Mouse (Mus musculus): ENCODE results near the gene Sec1.
"Not testable (repeated sequence)": the region's sequence is repeated elsewhere in the genome, so short reads cannot be mapped to it uniquely, and the experiment has no call there.

The Sec1 gene

DNA sequence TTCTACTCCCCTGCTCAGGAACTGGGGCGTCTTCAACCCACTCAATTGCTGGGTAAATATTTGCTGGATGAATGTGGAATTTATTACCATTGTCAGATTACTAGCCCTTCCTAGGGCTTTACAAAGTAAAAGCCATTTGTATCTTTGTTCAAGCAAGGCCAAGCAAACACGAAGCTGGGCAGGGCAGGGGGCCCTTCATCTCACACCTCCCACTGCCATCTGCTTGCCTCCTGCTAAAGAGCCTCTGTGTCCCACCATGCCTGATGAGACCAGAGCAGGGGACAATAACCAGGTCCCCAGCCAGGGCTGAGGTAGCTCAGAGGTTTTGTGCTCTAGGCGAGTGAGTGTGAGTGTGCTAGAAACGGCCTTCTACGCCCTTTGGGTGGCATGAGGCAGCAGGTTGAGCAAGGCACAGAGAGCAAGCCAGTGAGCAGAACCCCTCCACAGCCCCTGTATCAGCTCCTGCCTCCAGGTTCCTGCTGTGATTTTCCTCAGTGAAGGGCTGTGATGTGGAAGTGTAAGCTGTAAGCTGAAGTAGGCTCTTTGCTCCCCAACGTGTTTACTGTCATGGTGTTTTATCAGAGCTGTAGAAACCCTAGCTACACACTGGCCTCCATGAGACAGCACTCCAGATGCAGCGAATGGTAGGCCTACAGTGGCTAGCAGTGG is 16.4 kb downstream of the Sec1 start:
- DNase-seq: no peak

DNA sequence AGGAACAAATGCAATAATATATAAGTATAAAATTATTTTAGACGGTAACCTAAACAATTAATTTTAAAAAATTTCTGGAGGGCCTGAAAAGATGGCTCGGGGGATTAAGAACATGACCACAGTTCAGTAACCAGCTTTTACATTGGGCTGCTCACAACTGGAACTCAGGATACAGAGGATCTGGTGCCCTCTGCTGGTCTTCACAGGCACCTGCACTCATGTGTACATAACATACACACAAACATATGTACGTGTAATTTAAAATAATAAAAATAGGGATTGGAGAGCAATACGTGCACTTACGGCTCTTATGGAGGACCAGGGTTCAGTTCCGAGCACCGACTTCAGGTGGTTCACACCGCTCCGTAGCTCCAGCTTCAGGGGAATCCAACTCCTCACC is 25.3 kb downstream of the Sec1 start:
- DNase-seq: no peak

DNA sequence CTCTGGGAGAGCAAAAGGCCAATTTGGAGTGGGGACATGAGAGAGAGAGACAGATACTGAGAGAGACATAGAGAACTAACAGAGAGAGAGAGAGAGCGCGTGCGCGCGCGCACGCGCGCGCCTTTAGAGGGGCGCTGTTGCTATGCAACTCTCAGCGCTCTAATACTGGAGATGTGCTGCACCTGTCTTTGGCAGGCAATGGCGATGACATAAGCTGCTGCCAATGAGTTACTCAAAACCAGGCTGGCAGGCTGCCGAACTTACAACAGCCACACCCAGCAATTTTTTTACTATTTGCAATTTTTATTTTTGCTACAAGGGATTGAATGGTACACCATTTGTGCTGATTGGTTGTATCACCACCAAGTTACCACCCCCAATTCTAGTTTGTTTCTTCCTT is 26.4 kb downstream of the Sec1 start:
- DNase-seq: peak; percentile 69

DNA sequence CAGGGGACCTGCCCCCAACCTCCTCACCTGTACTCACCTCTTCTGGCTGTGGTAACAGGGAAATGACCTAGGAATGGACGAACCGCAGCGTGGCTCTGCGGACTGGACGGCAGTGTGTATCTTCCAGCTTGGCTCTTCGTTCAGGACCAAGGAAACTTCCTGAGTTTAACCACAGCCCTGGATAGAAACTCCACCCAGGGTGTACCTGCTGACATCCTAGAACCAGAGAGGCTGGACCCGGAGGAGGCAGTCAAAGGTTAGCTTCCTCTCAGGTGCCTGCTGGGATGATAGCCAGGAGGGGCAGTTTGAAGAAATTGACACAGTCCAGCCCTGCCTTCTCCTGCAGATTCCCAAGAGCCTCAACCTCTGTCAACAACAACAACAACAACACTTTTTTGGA is 28.0 kb downstream of the Sec1 start, which contains the start of gene Fut2:
Gene Fut2, minus strand, starts transcription at position 234 of the 400 bp plus-strand sequence.
- DNase-seq: no peak

DNA sequence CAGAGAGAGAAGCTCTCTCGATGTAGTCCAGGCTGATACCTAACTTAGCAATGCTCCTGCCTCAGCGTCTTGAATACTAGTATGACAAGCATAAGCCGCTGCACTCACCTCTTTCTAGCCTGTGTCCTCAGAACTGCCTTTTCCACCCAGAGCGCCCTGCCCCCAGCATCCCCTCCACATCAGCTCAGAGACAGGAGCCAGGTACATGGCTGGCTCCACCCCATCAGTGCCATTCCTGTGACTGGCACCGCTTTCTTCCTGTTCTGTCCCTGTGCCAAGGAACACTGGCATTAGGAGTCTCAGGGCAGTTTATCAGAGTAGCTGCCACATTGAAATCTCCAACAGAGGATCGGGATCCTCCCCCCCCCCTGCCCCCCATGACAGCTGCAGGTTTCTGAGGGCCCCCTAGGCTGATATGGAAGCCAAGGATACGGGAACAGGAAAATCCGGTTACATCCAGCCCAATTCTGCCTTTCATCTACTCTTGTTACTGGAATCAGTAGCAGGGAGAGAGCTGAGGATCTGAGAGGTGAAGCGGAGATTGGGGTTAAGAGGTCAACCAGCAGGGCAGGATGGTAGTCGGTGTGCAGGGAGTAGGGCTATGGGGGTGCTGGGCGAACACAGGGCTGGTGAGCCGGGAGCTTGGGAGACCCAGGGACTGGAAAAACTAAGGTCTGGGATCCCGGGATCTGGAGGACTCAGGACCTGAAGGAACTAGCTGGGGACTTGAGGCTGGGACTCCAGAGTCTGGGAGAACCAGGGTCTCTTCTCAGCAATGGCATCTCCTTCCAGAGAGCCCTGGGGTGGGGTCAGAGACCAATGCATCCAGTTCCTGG is 28.7 kb downstream of the Sec1 start:
- DNase-seq: no peak

DNA sequence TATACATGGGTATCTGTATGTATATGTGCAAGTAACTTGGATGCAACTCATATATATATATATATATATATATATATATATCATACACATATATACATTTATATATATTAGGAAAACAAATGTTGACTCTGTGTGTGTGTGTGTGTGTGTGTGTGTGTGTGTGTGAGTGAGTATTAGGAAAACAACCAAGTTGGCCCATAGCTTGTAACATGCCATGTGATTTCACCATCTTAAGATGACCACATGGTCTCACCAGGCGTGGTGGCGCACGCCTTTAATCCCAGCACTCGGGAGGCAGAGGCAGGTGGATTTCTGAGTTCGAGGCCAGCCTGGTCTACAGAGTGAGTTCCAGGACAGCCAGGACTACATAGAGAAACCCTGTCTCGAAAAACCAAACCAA is 32.5 kb downstream of the Sec1 start:
- DNase-seq: not testable (repeated sequence)

DNA sequence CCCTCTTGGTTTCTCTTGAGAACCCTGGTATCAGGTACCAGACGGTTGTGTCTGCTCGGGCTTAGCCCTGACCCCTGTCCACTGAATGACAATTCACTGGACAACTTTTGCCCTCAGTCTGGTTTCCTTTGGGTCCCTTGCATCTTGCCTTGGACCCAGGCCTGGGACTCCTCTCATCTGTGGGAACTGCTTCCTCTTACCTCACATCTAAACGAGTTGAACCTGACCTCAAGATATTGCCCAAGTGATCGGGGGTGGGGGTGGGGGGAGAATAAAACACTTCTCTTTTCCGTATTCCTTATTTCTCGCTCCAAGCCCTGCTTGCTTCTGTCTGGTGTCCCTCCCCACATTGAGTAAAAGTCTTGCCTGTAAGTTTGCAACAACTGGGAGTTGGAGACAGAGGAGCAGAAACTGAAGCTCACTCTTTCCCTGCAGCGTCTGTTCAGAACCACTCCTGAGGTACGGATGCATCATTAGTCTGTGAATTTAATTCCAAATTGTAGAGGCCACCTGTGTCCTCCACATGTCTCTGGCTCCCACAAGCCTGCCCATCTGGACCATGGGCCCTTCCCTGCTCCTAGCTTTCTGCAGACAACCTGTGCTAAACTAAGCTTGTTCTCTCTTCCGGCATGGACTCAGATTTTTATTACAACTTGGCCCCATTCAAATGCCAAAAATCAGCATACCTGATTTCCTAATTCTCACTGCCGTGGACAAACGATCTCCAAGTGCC is 33.3 kb downstream of the Sec1 start:
- no peak for DNase-seq

DNA sequence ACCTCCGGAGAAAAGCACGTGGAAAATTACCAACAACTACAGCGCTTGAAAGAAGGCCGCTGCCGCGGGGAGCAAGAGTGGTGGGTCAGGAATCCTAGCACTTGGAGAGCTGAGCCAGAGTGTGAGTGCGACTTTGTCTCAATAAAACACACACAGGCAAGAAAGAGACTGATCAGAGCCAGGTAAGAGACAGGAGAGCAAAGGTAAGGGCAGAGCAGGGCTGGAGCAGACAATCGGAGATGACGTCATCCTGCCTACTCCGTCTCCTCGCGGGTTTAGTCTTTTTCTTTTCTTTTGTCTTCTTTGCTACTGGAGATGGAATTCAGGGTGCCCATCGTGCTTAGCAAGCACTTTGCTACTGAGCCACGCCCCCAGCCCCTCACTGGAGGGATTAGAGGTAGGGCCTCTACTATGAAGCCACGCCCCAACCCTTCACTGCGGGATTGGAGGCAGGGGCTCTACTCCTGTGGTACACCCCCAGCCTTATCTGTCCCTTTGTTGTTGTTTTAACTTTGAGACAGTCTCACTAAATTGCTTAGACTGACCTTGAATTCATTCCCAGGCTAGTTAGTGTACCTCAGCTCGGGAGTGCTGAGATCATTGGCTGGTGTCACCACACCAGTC is 39.7 kb downstream of the Sec1 start:
- DNase-seq: no peak

DNA sequence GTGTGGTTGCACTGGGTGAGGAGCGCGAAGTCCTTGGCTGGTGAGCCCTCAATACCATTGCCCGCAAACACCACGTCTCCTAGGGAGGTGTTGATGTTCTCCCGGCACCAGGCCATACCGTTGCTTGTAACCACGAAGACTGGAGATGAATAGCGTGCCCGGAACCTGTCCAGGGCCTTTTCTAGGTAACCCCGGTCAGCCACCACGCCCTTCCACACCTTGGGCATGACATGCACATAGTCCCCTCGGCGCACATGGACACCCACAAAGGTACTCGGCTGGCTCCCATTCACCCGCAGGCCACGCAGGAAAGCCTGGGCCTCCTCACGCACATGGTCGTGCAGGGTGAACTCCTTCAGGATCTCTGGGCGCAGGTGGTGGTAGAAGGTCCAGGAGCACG is 43.7 kb downstream of the Sec1 start:
- not testable (repeated sequence) for DNase-seq

DNA sequence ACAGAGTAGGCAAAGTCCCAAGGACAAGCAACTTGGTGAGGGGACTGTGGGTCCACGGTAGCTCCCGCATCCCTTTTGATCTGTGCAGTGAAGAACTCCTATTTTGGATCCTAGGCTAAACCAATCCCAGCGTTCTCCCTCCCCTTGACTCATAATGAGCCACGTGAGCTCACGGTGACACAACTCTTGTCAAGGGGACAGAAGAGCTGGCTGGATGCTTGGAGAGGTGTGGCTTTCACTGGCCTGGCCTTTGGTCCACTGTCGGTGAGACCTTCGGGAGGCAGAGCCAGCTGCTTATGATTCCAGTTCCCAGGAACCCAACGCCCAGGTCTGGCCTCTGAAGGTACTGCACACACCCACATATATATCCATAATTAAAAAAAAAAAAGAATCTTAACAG is 44.9 kb downstream of the Sec1 start:
- no peak for DNase-seq

DNA sequence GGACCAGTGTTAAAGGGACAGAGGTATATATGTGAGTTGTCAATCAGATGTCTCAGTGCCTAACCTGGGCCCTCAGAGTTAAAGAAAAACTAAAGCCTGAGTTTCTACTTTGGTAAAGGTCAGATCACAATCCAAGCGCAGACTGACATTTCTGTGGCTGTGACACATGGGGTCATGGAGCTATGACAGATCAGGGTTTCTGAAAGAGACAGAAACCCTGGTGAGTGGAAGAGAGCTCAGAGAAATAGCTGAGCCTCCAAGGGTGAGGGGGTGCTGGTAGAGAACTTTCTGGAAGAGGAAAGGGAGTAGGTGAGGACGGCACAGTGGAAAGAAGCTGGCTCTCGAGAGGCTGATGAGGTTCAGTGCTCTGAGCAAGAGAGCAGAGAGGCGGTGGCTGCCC is 47.5 kb downstream of the Sec1 start:
- DNase-seq: no peak

DNA sequence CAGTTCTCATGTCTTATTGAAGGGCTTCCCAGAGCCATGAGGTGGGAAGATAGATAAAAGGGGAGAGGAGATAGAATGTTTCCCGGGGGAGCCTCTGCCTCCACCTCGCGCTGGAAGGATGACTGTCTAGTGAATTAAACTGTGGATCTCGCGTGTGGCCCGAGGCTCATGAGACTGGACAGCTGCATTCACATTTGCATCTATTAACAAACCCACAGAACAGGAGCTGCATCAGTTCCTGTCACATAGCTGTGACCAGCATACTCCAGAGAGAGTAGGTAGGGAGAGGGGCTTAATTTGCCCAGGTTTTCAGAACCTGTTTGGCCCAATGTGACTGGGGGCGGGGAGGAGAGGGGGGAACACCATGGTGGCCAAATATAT is 48.6 kb downstream of the Sec1 start:
- no peak for DNase-seq

DNA sequence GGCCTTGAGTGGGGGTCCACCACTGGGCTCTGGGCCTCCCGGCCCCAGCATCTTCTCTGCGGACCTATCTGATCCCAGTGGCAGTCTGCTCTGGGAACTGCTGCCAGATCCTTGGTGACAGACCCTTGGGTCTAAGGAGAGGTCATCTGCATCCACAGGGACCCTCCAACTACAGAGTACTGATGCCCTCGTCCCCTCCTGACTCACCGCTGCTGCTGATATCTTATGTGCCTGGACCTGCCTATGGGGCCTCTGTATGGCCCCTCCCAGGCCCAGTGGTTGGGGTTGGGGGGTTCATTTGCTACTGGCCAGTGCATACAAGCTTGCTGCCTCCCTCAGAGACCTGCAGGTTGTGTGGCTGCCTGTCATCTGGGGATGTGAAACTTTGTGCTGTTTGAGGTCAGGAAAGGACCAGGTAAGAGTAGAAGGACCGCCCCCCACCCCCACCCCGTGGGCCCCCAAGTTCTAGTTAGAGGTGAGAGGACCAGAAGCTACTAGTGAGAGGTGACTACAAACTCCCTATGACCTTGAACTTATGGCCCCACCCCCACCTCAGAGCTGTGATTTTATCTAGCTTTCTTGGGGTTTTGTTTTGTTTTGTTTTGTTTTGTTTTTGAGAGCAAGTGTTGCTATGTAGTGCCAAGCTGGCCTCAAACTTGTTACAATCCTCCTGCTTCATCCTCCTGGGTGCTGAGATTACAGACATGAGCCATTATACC is 49.2 kb downstream of the Sec1 start:
- DNase-seq: no peak

DNA sequence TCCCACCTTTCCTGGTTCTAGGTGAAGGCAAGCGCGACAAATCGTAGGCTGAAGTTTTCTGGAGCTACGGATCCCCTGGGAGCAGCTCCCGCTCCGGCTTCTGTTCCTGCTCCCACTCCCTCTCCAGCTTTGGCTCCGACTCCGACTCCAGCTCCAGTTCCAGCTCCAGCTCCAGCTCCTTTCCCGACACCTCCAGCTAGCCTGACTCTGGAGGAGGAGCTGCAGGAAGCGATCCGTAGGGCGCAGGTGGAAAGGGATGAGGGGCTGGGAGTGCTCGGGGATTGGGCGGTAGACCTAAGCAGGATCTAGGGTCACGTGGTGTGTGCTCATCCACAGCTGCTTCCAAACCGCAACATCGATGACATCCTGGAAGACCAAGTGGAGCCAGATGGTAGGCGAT is 50.0 kb downstream of the Sec1 start:
- DNase-seq: peak; percentile 76

DNA sequence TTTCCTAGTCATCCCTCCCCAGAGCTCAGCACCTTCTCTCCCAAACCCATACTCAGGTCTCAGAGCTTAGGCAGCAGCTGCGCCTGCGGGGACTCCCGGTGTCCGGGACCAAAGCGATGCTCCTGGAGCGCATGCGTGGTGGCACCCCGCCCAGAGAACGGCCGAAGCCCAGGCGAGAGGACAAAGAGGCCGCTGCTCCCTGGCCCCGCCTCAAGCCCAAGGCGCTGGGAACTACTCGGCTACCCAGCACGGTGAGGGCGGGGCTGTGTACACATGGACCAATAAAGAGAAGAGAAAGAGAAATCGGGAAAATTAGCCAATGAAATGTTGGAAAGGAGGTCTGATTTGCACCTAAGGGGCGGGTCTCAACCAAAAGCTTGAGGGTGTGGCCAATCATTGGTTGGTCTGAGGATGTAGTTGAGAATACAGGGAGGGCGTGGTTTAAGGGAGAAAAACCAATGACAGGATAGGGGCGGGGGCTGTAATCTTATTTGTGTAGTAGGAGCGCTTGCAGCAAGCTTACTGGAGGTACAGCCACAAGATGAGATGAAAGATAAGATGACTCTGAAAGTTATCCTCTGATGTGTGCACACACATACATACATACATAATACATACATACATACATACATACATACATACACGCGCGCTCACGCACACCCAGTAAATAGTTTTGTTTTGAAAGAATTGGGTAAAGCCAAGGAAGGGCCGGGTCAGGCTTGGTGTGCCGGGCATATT is 50.6 kb downstream of the Sec1 start:
- peak; percentile 96 for DNase-seq

DNA sequence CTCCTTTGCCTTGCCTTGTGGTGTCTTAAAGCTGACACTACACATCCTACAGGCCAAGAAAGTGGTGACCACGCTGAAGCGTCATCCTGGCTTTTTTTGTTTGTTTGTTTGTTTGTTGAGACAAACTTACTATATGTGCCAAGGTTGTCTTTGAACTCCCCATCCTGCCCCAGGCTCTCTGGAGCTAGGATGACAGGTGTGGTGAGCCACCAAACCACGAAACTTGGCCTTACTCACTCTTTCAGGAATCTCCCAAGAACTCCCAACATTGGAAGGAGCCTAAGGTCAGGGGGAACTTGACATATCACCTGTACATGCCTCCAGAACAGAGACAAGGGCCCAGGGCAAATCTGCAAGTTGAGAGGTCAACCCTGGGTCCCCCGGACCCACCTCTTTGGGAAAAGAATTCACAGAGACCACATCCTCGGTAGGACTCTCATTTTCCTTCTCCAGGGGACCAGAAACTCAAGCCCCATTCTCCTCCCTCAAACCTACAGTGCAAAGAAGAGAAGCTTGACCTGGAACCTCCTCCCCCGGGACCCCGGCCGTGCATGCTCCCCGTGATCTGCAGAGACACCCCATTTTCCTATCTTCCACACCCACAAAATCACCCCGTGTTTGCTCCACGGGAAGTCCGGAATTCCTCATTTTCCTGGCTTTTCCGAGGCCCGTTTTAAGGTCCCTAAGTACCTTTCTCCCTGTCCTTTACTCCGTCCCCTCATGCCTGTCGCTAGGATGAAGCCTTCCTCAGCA is 51.5 kb downstream of the Sec1 start:
- no peak for DNase-seq

DNA sequence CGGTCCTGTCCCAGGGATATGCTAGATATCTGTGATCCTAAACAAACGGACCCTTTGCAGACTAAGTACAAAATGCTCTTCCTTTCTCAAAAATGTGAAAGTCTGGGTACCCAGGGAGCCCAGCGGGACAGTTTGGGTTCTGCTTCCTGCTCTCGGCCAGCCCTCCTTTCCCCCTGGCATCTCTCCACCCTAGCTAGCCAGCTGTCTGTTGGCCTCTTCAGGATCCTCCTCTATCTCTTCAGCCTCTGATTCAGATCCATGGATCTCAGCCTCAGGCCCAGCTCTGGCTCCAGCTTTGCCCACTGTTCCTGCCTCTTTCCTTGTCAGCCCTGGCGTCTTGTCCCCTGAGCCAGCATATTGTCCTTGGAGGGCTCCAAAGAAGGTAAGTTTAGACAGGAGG is 52.1 kb downstream of the Sec1 start:
- DNase-seq: no peak

DNA sequence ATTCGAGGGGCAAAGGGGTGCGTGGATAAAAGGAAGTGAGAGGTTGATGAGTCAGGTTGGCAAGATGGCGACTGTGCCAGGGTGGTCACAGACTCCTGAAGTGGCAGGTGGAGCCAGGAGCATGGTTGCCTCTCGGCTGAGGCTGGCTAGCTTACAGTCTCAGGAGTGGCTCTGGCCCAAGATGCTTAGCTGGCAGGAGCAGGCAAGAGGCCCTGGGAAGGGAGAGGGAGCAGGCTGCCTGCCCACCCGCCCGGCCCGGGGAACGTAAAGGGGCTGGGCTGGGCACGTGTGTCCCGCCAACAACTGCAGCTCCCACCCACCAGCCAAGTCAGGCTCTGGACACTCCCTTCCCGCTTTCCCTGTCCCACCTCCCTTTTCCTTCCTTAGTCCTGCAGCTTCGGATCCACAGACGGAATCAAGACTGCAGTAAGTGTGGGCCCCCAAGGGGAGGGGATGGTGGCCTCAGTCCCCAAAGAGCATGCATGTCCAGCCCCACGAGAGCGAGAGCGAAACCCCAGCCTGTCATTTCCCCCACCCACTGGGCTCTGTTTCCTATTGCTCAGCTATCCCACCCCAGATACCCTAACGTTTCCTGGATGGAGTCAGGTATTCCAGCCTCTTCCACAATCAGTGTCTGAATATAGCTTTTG is 52.7 kb downstream of the Sec1 start:
- no peak for DNase-seq

DNA sequence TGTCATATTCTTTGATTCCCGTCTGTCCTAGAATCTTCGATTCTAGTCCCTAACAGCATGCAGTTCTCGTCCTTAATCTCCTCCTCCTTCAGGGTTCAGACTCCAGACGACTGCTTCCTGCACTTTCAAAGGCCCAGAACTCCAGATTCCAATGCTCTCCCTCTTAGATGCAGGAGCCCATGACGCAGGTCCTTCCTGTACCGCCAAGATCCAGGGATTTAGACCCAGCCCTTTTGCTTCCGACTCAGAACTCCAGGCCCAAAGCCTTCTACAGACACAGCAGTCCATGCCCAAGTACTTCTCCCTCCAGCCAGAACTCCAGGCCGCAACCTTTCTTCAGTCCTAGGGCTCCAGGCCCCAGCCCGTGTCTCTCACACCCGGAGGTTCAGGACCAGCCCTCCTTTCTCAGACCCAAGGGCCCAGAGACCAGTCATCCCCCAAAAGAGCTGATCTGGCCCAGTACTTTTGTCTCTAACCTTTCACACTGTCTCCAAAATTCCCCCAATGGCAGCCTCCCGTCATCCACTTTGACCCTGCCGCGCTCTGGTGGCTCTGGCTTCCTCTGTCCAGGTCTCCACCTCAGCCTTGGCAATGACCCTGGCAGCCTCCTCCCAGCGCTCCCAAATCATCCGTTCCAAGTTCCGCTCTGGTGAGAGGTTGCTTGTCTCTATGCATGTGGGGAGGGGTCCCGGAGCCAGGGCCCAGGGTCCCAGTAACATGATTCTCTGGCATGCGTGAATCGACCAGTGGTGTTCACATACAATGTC is 53.8 kb downstream of the Sec1 start:
- DNase-seq: no peak

DNA sequence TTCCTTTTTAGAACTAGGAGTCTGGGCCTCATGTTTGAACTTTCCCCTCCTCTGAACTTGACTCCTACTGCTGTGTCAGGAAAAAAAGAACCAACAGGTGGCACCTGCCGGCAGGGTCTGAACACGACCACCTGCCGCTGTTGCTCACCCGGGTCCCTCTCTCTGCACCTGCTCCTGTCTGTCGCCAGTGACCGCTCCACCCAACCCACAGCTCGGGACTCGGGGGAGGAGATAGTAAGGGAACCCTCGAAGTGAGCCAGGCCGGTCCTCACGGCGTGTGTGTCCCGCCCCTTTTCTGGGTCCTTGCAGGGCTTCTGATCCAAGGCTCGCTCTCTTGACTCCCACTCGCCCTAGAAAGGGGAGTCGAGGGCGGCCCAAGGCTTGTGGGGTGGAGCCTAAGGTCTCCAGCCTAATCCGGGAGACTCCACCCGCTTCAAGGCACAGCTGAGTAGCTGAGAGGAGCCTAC is 54.6 kb downstream of the Sec1 start, which contains the start of gene Mamstr:
Gene Mamstr, plus strand, starts transcription at position 417 of the 467 bp plus-strand sequence.
- no peak for DNase-seq
